Mouse (Mus musculus) thymus, adult 18-20 months (tissue): ENCODE data around the gene Cplx2.

ENCODE experiments used
- DNase-seq, 2 experiments: peaks; one replicate each; pipeline ENCODE4 v3.0.0; 2022; ENCODE audit warnings: mixed read lengths in 2 of 2

Gene Cplx2

DNA sequence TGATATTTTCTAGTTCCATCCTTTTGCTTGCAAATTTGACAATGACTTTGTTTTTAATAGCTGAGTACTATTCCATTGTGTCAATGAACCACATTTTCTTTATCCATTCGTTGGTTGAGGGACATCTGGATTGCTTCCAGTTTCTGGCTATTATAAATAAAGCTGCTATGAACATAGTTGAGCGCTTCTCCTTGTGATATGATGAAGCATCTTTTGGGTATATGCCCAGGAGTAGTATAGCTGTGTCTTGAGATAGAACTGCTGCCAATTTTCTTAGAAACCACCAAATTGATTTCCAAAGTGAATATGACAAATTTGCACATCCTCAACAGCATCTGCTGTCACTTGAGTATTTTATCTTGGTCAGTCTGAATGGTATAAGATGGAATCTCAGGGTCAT is 34.7 kb downstream of the Cplx2 start:
- DNase-seq, result no peak

DNA sequence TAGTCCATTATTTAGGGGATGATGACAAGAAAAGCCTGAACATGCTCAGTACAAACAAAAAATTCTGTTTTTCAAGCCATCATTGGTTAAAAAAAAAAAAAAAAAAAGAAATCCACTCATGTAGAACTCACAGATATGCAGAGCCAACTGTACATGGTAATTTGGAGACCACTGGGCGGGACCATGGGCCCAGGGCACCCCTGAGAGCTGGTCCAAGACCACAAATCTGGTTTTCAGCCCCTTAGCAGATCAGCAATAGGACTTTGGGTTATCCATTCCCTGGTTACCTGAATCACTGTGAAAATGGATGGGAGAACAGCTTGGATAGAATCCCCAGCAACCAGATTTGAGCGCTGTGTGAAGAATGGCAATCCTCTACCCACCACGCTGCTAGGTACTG is 40.5 kb downstream of the Cplx2 start:
- no peak for DNase-seq

DNA sequence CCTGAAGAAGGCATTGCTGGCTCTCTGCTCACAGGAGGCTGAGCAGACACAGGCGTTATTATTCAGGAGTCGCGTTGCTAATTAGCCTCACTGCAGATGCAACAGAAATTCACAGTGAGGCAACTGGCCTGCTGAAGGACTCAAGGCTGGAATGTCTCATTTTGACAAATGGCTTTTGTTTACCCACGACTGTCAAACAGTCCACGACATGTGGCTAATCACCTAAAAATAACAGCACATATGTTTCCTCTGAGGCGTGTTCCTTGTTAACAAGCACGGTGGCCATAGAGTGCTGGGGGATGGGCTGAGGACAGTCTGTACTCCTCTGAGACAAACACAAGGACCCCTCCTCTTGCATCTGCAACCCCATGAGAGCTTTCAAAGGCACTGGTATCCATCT is 41.1 kb downstream of the Cplx2 start:
- DNase-seq, result no peak

DNA sequence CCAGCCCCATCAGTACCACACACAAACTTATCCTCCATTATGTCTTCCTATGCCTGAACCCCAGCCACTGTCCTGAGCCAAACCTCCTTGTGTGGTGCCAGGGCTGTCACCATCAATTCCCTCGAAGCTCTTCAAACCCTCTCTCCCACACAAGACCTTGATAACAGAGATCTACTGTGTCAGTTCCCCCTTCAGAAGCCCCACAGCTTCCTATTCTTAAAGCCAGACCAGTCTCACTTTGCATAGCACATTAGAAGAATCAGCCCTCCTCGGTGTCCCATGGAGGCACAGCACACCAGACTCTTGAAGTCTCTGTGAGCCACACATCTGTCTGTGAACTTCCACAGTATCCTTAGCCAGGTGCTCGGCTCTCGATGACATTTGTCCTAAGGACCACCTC is 41.6 kb downstream of the Cplx2 start:
- DNase-seq, result no peak

GRCm38 (mm10) chr13:54415059-54415458 is 43.9 kb downstream of the Cplx2 start:
- DNase-seq, result no peak

- DNase-seq, result no peak
These were observed 47.7 kb downstream of the Cplx2 start for GRCm38 (mm10) chr13:54418781-54419327.

DNA sequence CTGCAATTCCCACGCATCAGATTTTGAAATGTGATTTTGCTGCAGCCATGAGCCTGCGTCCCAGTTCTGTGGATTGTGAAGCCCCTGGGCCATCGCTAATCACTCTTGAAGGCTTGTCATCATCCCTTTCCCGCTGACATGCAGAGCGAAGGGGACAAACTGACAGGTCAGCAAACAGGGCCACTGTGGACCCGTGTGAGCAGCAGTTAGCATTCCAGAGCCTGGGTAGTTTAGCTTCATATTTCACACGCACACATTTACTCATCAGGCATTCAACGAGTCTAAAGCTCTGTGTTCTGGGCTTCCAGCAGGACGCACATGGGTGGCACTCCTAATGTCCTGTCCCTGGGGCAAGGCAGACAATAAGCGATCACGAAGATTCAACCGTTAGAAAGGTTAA is 49.1 kb downstream of the Cplx2 start:
- DNase-seq, result no peak

GRCm38 (mm10) chr13:54425269-54425668 is 54.1 kb downstream of the Cplx2 start:
- peak; percentile 7 to 28 for DNase-seq

DNA sequence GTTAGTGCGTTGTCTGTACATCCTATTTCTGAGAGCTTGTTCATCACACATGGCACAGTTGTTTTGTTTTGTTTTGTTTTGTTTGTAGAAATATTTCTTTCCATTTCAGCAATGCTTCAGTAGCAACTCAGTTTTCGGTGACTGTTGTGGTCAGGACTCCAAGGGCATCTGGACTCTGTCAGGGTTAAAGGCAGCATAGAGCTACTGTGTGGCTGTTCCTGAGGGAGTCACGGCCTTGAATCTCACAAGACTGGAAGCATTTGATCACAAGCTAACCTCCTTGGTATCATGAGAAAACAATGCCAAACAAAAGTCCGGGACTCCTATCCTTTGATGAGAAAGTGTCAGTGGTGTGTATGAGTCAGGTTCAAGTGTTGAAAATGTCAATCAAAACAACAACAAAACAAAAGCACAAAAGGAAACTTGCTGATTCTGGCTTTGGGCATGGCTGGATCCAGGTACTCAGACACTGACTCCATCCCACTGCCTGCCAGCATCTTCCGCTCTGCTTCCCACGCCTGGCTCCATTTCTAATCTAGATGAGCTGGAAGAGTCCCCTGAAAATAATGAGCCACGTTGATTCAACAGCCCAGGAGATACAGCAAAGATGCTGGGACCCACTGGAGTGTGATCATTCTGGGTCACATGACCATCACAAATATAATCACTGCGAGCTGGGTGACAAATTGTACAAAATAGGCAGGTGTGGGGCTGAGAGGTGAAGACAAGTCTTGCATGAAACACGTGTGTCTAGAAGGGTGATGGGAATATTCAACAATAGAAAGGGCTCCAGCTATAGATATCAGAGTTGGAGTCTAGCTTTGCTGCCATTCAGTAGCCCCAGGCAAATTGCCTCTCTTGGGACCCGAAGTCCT is 55.9 kb downstream of the Cplx2 start:
- no peak for DNase-seq

DNA sequence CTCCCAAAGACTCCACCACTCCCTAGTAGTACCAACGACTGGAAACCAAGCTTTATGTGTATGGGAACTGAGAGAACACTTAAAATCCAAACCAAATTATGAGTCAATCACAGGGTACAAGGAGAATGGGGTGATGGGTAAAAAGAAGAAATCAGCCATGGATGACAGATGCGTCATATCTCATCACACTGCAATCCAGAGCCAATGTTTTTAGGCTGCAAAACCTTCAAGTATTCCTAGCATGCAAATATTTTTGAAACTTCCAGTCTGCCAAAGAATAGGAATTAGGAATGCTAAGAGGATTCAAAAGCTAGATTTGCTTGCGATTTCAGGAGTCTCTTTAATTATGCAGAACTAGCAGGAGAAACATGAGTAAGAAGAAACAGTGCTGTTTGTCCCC is 57.6 kb downstream of the Cplx2 start:
- no peak for DNase-seq

DNA sequence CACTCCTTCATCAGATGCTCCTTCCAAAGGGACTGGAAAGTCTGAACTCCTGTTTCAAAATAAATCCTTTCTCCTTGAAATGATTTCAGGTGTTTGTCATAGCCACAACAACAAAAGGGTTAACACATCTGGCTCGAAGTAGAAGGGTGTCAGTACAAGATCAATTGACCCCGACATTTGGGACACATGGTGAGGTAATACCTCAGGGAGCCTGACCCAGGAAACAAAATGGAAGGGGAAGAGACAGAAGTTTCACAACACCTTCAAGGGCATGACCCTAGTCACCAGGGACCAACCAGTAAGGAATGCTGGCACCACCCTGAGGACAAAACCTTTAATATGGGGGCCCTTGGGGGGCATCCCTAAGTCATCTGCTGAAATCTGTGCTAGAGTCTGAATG is 58.9 kb downstream of the Cplx2 start:
- DNase-seq, result no peak

DNA sequence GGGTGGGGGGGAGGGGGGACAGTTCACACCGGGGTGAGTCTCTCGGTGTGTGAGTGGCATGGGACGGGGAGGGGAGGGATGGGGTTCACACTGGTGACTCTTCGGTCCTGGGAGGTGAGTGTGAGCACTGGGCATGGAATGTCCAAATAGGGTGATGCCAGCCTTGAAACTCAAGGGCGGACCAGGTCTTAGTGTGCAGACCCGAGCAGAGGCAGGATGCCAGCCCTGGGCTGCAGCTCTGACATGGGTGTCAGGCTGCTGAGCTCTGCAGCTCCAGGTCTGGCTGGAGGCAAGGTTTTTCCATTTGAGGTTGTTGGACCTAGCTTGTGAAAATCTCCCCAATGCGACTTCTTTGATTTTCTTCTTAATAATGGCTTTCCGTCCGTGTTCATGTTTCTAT is 60.0 kb downstream of the Cplx2 start:
- DNase-seq, result no peak
